Mouse (Mus musculus) bone marrow, adult 2 months (tissue): ENCODE measurements around the gene Gm9857.

ENCODE experiments used
- CTCF ChIP-seq: fragments of 200-500 bp; IDR thresholded peaks from 2 replicates; pipeline ENCODE4 v1.5.1; 2011; ENCODE audit warnings: low read length, control low read depth; ENCODE audit not compliant: control insufficient read depth, insufficient read depth
- POLR2A ChIP-seq: fragments of 200-500 bp; IDR thresholded peaks from 2 replicates; pipeline ENCODE4 v1.6.1; 2011; ENCODE audit warnings: low read depth, mild to moderate bottlenecking, control low read depth, low read length, borderline replicate concordance; ENCODE audit not compliant: control insufficient read depth

DNA sequence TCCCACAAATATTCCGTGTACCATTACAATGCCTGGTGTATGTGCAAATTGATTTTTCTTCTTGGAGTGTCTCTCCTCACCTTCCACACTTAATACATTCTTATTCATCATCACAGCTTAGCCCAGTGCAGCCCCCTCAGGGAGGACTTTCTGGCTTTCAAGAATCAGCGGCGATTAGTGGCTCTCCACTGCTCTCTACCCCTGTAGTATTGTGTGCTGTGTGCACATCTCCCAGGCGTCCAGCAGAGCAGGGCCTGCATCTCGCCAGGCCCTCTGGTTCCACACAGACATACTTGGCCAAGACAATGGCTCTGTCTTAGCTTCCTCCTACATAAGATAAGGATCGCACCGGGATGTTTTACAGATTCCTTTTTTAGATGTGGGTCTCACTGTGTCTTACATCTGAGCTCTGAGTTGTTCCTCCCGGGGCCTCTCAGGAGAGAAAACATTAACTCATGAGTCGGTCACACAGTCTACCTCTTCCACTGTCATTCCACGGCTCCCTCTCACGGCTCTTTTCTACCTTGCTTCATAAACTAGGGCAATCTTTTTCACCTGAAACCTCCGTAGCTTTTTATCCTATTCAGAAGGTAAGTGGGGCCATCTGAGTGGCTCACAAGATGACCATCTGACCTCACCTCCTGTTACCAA is 46.9 kb upstream of the Gm9857 start:
- TF ChIP-seq CTCF (no peak), POLR2A (no peak)
